Mouse (Mus musculus): ENCODE results near the gene Myt1. TPM values are rescaled to one million over a fixed set of nuclear protein-coding genes. Genes with fewer than 3 reads are reported as not detected.

Myt1 gene
- total RNA-seq, 1 experiment: 0.09 TPM

DNA sequence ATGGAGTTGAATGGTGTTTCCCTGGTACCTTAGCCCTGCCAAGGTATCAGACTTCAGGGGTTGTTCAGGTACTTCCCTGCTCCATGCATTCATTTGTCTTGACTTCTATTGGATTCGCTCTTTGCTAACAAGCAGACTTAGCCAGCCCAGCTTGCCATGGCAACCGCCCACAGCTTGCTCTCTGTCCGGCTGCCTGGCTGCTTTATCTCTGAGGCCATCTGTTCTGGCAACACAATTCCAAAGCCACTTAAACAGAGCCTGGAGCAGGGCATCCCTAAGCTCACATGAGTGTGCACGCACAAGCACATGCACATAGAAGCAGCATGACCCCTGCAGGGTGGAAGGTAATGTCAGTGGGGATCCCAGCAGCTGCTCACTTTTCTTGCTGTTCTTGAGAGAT, 4.1 kb upstream of the Myt1 start:
- no peaks in the 10 kb centered on the region for H3K4me1 ChIP-seq (ENCODE audit: control insufficient read depth in 2 of 2, insufficient read depth in 2 of 2, low read length in 2 of 2, poor library complexity in 1 of 2)
- TF ChIP-seq ZC3H11A (IDR thresholded peaks at IDR 0.05; ENCODE audit: borderline replicate concordance, low read depth, low read length): no peak
- no peak for TF ChIP-seq ZNF384 (IDR thresholded peaks at IDR 0.05; ENCODE audit: low read depth, low read length)
- no peak for TF ChIP-seq MAFK (IDR thresholded peaks at IDR 0.05; ENCODE audit: insufficient read depth, low read depth, low read length)
- no peak for TF ChIP-seq CHD2 (IDR thresholded peaks at IDR 0.05; ENCODE audit: low read depth, low read length)
- no peak for TF ChIP-seq HCFC1 (IDR thresholded peaks at IDR 0.05; ENCODE audit: borderline replicate concordance, insufficient read depth, low read length)

DNA sequence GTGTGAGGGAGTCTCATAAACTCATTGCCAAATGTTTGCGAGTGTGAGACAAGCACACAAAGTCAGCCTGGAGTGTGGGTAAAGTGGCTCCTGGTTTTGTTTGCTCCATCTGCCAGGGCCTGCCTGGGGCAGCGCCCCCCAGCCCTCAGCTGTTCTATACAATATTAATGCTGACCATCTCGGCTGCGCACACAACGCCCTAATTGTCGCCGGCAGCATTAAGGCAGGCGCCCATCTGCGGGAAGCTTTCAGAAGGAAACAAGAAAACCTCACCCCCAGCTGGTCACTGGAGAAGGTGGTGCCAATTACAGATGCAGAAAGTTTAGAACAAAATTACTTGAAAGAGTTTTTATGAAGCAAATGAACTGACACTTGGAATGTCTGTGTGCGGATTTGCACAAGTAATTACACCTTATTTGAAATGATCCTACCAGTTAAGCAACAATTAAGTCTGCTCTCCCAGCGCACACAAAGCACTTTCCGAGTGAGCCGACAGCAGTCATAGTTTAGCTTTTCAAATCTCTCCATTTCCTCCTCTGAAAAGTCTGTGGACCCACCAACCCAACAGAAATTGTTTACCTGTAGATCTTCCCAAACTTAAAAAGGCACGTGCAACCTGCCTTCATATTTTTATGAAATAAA, 875 bp downstream of the Myt1 start:
- in situ Hi-C loops (cut with MboI; ENCODE audit: low sequenced_read_pairs in 2 of 2, unreplicated experiment in 2 of 2): no loop called here
- Histone ChIP-seq H3K27ac (ENCODE audit: insufficient read depth, low read depth, low read length, poor library complexity, severe bottlenecking) (no peak overlapping the region), H3K9me3 (ENCODE audit: control insufficient read depth, insufficient read depth, low read depth, low read length) (no peaks in the 10 kb centered on the region), H3K9ac (ENCODE audit: insufficient read depth, low read depth, low read length, poor library complexity, severe bottlenecking) (no peak overlapping the region), H3K4me1 (ENCODE audit: control insufficient read depth in 2 of 2, insufficient read depth in 2 of 2, low read length in 2 of 2, poor library complexity in 1 of 2) (no peaks in the 10 kb centered on the region), H3K4me3 (ENCODE audit: insufficient read depth in 1 of 2, low read depth in 1 of 2, low read length in 2 of 2, poor library complexity in 1 of 2, severe bottlenecking in 1 of 2) (no peak overlapping the region), H3K36me3 (ENCODE audit: control insufficient read depth, insufficient read depth, low read length, poor library complexity, severe bottlenecking) (no peaks in the 10 kb centered on the region)
- TF ChIP-seq ZNF384 (IDR thresholded peaks at IDR 0.05; ENCODE audit: low read depth, low read length) (no peak), CHD2 (IDR thresholded peaks at IDR 0.05; ENCODE audit: low read depth, low read length) (no peak), HCFC1 (IDR thresholded peaks at IDR 0.05; ENCODE audit: borderline replicate concordance, insufficient read depth, low read length) (no peak), MAFK (IDR thresholded peaks at IDR 0.05; ENCODE audit: insufficient read depth, low read depth, low read length) (no peak), ZC3H11A (IDR thresholded peaks at IDR 0.05; ENCODE audit: borderline replicate concordance, low read depth, low read length) (no peak)
- no peak for DNase-seq (ENCODE audit: low read depth, low spot score)

More for the DNA sequence above, 4.1 kb upstream of the Myt1 start:
- H3K9ac ChIP-seq (ENCODE audit: insufficient read depth, low read depth, low read length, poor library complexity, severe bottlenecking): no peak overlapping the region
- in situ Hi-C loops (cut with MboI; ENCODE audit: low sequenced_read_pairs in 2 of 2, unreplicated experiment in 2 of 2): no loop called here
- no peaks in the 10 kb centered on the region for H3K36me3 ChIP-seq (ENCODE audit: control insufficient read depth, insufficient read depth, low read length, poor library complexity, severe bottlenecking)
- DNase-seq (ENCODE audit: low read depth, low spot score): no peak
- no peak overlapping the region for H3K27ac ChIP-seq (ENCODE audit: insufficient read depth, low read depth, low read length, poor library complexity, severe bottlenecking)
- H3K4me3 ChIP-seq (ENCODE audit: insufficient read depth in 1 of 2, low read depth in 1 of 2, low read length in 2 of 2, poor library complexity in 1 of 2, severe bottlenecking in 1 of 2): no peak overlapping the region
- H3K9me3 ChIP-seq (ENCODE audit: control insufficient read depth, insufficient read depth, low read depth, low read length): no peaks in the 10 kb centered on the region

DNA sequence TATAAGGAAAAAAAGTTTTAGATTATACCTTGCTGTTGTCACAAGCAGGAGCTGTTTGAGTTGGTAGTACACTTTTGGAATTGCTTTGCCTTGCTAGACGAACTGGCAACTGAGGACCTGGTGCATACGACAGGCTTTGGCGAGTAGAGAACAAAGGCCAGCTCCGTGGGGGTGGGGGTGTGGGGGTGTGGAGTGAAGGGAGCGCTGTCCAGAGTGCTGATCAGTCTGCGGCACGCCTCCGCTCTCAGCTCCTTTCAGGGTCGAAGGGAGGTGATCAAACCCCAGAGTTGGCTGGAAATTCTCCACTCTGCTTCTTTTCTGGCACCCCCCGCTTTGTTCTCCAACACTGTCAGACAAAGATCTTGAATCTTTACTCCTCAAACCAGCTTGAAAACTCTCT, 1.5 kb downstream of the Myt1 start:
- DNase-seq (ENCODE audit: low read depth, low spot score): peak; percentile 41
- TF ChIP-seq HCFC1 (IDR thresholded peaks at IDR 0.05; ENCODE audit: borderline replicate concordance, insufficient read depth, low read length) (no peak), ZC3H11A (IDR thresholded peaks at IDR 0.05; ENCODE audit: borderline replicate concordance, low read depth, low read length) (no peak), ZNF384 (IDR thresholded peaks at IDR 0.05; ENCODE audit: low read depth, low read length) (no peak), CHD2 (IDR thresholded peaks at IDR 0.05; ENCODE audit: low read depth, low read length) (no peak), MAFK (IDR thresholded peaks at IDR 0.05; ENCODE audit: insufficient read depth, low read depth, low read length) (no peak)
- in situ Hi-C loops (cut with MboI; ENCODE audit: low sequenced_read_pairs in 2 of 2, unreplicated experiment in 2 of 2): no loop called here
- Histone ChIP-seq H3K27ac (ENCODE audit: insufficient read depth, low read depth, low read length, poor library complexity, severe bottlenecking) (no peak overlapping the region), H3K9ac (ENCODE audit: insufficient read depth, low read depth, low read length, poor library complexity, severe bottlenecking) (no peak overlapping the region), H3K4me1 (ENCODE audit: control insufficient read depth in 2 of 2, insufficient read depth in 2 of 2, low read length in 2 of 2, poor library complexity in 1 of 2) (no peaks in the 10 kb centered on the region), H3K4me3 (ENCODE audit: insufficient read depth in 1 of 2, low read depth in 1 of 2, low read length in 2 of 2, poor library complexity in 1 of 2, severe bottlenecking in 1 of 2) (no peak overlapping the region), H3K36me3 (ENCODE audit: control insufficient read depth, insufficient read depth, low read length, poor library complexity, severe bottlenecking) (no peaks in the 10 kb centered on the region), H3K9me3 (ENCODE audit: control insufficient read depth, insufficient read depth, low read depth, low read length) (no peaks in the 10 kb centered on the region)

DNA sequence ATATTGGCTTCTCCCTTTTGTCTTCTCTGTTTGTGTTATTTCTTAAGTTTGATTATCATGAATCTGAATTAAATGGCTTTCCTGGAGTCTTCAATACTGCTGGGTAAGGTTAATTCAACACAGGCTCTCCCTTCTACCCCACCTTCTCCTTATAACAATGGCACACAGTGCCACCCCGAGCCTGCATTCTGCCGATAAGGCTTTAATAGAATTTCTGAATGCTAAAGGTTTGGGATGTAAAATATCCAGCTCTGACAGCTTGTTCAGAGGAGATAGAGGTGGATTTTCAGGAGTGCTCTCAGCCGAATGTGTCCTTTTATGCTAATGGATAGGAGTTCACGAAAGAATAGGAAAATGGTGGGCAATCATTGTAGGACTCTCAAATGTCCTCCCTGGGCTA, 2.1 kb downstream of the Myt1 start:
- Histone ChIP-seq H3K9ac (ENCODE audit: insufficient read depth, low read depth, low read length, poor library complexity, severe bottlenecking) (no peak overlapping the region), H3K4me1 (ENCODE audit: control insufficient read depth in 2 of 2, insufficient read depth in 2 of 2, low read length in 2 of 2, poor library complexity in 1 of 2) (no peaks in the 10 kb centered on the region), H3K9me3 (ENCODE audit: control insufficient read depth, insufficient read depth, low read depth, low read length) (no peaks in the 10 kb centered on the region), H3K36me3 (ENCODE audit: control insufficient read depth, insufficient read depth, low read length, poor library complexity, severe bottlenecking) (no peaks in the 10 kb centered on the region), H3K4me3 (ENCODE audit: insufficient read depth in 1 of 2, low read depth in 1 of 2, low read length in 2 of 2, poor library complexity in 1 of 2, severe bottlenecking in 1 of 2) (no peak overlapping the region), H3K27ac (ENCODE audit: insufficient read depth, low read depth, low read length, poor library complexity, severe bottlenecking) (no peak overlapping the region)
- in situ Hi-C loops (cut with MboI; ENCODE audit: low sequenced_read_pairs in 2 of 2, unreplicated experiment in 2 of 2): no loop called here
- TF ChIP-seq MAFK (IDR thresholded peaks at IDR 0.05; ENCODE audit: insufficient read depth, low read depth, low read length) (no peak), CHD2 (IDR thresholded peaks at IDR 0.05; ENCODE audit: low read depth, low read length) (no peak), ZC3H11A (IDR thresholded peaks at IDR 0.05; ENCODE audit: borderline replicate concordance, low read depth, low read length) (no peak), ZNF384 (IDR thresholded peaks at IDR 0.05; ENCODE audit: low read depth, low read length) (no peak), HCFC1 (IDR thresholded peaks at IDR 0.05; ENCODE audit: borderline replicate concordance, insufficient read depth, low read length) (no peak)
- DNase-seq (ENCODE audit: low read depth, low spot score): no peak

Data from ES-E14 (cell line).